Mouse (Mus musculus) heart, postnatal 0 days (tissue): Measurements from ENCODE around the gene Ttc28.

Experiments used
- CTCF ChIP-seq: IDR thresholded peaks from 2 replicates; pipeline ENCODE4 v1.5.1; 2016; ENCODE audit warnings: antibody characterized with exemption, control low read depth, low read depth
- EP300 ChIP-seq: IDR thresholded peaks from 2 replicates; pipeline ENCODE4 v1.6.1; 2016; ENCODE audit warnings: antibody characterized with exemption, low read depth

- TF ChIP-seq CTCF (no peak), EP300 (no peak)
Measured at GRCm38 (mm10) chr5:111252147-111252546, 372.5 kb downstream of the Ttc28 start.
